Mouse (Mus musculus) kidney, embryonic 14.5 days (tissue): ENCODE results near the gene Tcf23. TPM values are rescaled to one million over a fixed set of nuclear protein-coding genes. Genes with fewer than 3 reads are reported as not detected.
A peak's percentile ranks its signal among the peaks of the same experiment; 100 is the strongest.

Source experiments
- ATAC-seq: fragments of 200-750 bp; cut with Nextera tagmentation; 2 replicates; pipeline ENCODE4 v1.8.0; 2017; ENCODE audit warnings: moderate number of reproducible peaks, mild to moderate bottlenecking, moderate TSS enrichment, moderate library complexity; ENCODE audit not compliant: low FRiP score, low TSS enrichment
- H3K27ac ChIP-seq: fragments of 300-500 bp; sonication (generic); 2 replicates; pipeline ENCODE4 v1.5.1; 2014; ENCODE audit warnings: low read depth, mild to moderate bottlenecking, low read length, moderate library complexity, mixed read lengths
- H3K27me3 ChIP-seq: fragments of 300-500 bp; sonication (generic); 2 replicates; pipeline ENCODE4 v1.6.1; 2014; ENCODE audit warnings: mild to moderate bottlenecking, low read length; ENCODE audit not compliant: control insufficient read depth, insufficient read depth
- H3K36me3 ChIP-seq: fragments of 300-500 bp; sonication (generic); 2 replicates; pipeline ENCODE4 v1.6.1; 2014; ENCODE audit warnings: low read length, mixed read lengths; ENCODE audit not compliant: control insufficient read depth, insufficient read depth
- H3K4me1 ChIP-seq: fragments of 300-500 bp; sonication (generic); 2 replicates; pipeline ENCODE4 v1.6.1; 2014; ENCODE audit warnings: low read length, mixed read lengths; ENCODE audit not compliant: control insufficient read depth, insufficient read depth
- H3K4me2 ChIP-seq: fragments of 300-500 bp; sonication (generic); replicated peaks from 2 replicates; pipeline ENCODE4 v1.6.1; 2014; ENCODE audit warnings: low read depth, mild to moderate bottlenecking, low read length
- H3K4me3 ChIP-seq: fragments of 300-500 bp; sonication (generic); 2 replicates; pipeline ENCODE4 v1.5.1; 2014; ENCODE audit warnings: mild to moderate bottlenecking, low read length
- H3K9ac ChIP-seq: fragments of 300-500 bp; sonication (generic); 2 replicates; pipeline ENCODE4 v1.6.1; 2014; ENCODE audit warnings: low read depth, mild to moderate bottlenecking, low read length, moderate library complexity
- H3K9me3 ChIP-seq: fragments of 300-500 bp; sonication (generic); 2 replicates; pipeline ENCODE4 v1.6.1; 2016; ENCODE audit warnings: low read length; ENCODE audit not compliant: control insufficient read depth
- WGBS: fragments of 180-500 bp; shearing (Covaris S2); extraction: QIAGEN DNeasy Blood & Tissue Kit; methylation state at CpG from one replicate; pipeline ENCODE4 v1.1.7; 2014; 5-methylcytosine and 5-hydroxymethylcytosine counted together
- polyA plus RNA-seq: library from polyadenylated mRNA; unstranded; fragments of >200 nt; fragmentation: Nextera tagmentation; extraction: Ambion mirVana; gene quantifications from 2 replicates; pipeline ENCODE4 v1.2.1, GENCODE M21; 2014

Tcf23 gene
- polyA plus RNA-seq, 1 experiment from 2014 or later = 0.83 TPM

DNA sequence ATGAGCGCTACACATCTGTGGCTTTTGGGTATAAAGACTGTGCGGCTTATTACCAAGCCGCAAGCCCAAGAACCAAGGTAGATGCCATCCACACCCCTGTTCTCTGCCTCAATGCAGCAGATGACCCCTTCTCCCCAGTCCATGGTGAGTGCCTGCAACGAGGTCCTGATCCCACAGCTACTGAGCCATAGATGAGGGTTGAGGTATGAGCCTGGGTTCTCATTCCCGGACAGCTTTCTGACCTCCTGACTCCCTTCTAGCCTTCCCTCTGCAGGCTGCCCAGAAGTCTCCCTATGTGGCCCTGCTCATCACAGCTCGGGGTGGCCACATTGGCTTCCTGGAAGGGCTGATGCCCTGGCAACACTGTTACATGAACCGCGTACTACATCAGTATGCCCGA is 13.9 kb upstream of the Tcf23 start:
- no peak for ATAC-seq
- H3K9ac ChIP-seq = no peak overlapping the region
- peaks cover 55% of the 10 kb centered on the region for H3K36me3 ChIP-seq
- no peak overlapping the region for H3K4me3 ChIP-seq
- H3K9me3 ChIP-seq = no peaks in the 10 kb centered on the region
- no peak overlapping the region for H3K4me2 ChIP-seq
- no peak overlapping the region for H3K27ac ChIP-seq
- H3K27me3 ChIP-seq = no peaks in the 10 kb centered on the region
- 93% methylated on average over 9 of the region's 9 CpGs for WGBS
- peaks cover 18% of the 10 kb centered on the region for H3K4me1 ChIP-seq

DNA sequence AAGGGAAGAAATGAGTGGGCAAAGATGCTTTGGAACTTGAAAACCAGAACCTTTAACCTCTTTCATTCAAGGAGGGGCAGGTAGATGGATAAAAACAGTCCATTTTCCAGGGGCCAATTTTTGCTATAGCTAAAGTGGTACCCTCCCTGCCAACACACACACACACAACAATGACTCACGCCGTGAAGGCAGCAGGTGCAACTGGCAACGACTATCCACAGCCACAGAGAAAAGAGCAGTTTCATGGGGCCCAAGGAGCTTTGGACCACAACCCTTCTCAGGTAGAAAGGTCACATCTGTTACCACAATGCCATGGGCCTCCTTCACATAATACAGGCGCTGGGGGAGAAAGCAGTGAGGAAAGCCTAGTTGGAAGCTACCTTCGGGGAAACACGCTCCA is 12.7 kb upstream of the Tcf23 start:
- H3K4me3 ChIP-seq = no peak overlapping the region
- 95% methylated on average over 6 of the region's 6 CpGs for WGBS
- no peak for ATAC-seq
- H3K9ac ChIP-seq = no peak overlapping the region
- no peak overlapping the region for H3K4me2 ChIP-seq
- H3K27me3 ChIP-seq = no peaks in the 10 kb centered on the region
- no peak overlapping the region for H3K27ac ChIP-seq
- no peaks in the 10 kb centered on the region for H3K9me3 ChIP-seq
- H3K36me3 ChIP-seq = peaks cover 55% of the 10 kb centered on the region
- peaks cover 18% of the 10 kb centered on the region for H3K4me1 ChIP-seq

DNA sequence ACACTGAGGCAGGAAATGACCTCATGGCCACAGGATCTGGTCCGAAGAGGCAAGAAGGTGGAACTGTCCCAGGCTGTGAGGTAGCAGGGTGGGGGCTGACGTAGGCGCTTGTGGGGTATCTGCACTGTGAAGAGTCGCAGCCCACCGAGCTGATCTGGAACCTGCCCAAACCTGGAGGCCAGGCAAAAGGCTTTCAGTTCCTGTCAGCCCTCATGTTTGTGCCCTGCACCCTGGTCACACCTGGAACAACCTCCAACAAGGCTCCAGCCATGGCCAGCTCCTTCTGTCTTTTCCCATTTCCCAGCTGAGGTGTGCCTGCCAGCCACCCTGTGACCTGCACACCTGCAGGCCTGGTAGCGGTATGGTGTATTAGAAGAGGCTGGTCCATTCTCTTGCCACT is 10.6 kb upstream of the Tcf23 start:
- 91% methylated on average over 6 of the region's 6 CpGs for WGBS
- H3K4me1 ChIP-seq = peaks cover 18% of the 10 kb centered on the region
- H3K4me2 ChIP-seq = no peak overlapping the region
- no peak for ATAC-seq
- no peaks in the 10 kb centered on the region for H3K9me3 ChIP-seq
- H3K36me3 ChIP-seq = peaks cover 46% of the 10 kb centered on the region
- H3K27ac ChIP-seq = no peak overlapping the region
- H3K27me3 ChIP-seq = no peaks in the 10 kb centered on the region
- H3K4me3 ChIP-seq = no peak overlapping the region
- peak overlapping the region; percentile 7; the same call in 1 of the 2 replicates for H3K9ac ChIP-seq

DNA sequence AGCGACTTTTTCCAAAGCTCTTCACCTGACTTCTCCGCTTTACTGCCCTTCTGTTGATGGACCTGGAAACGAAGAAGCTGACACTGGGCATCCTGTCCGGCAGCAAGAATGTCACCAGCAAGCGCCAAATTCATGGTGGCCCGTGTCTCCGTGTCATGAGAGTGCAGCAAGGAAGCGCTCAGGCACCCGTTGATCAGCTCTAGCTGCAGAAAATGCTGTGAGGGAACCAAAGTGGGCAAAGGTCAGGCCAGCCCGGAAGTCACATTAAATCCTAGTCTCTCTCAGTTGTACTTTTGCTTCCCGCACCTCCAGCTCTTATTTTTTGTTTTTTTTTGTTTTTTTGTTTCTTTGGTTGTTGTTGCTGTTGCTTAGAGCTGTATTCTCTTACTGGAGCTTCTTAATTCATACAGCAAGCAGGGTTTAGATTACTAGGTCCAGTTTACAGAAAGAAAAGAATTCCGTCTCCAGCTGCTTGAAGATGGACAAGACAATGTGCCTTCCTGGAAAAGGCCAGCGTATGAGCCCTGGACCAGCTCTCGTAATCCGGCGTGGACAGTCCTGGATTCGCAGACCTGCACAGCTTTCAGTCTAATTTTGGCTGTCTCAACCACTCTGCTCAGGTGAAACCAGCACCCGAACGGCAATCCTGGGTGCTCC is 9.1 kb upstream of the Tcf23 start:
- H3K4me1 ChIP-seq = peaks cover 18% of the 10 kb centered on the region
- H3K36me3 ChIP-seq = peaks cover 32% of the 10 kb centered on the region
- 27% methylated on average over 19 of the region's 19 CpGs for WGBS
- ATAC-seq = no peak
- peak overlapping the region; percentile 89; the same call in 1 of the 2 replicates for H3K27ac ChIP-seq
- peak overlapping the region; percentile 92 for H3K9ac ChIP-seq
- peak overlapping the region; percentile 88 for H3K4me2 ChIP-seq
- H3K9me3 ChIP-seq = no peaks in the 10 kb centered on the region
- H3K27me3 ChIP-seq = no peaks in the 10 kb centered on the region
- H3K4me3 ChIP-seq = peak overlapping the region; percentile 89

DNA sequence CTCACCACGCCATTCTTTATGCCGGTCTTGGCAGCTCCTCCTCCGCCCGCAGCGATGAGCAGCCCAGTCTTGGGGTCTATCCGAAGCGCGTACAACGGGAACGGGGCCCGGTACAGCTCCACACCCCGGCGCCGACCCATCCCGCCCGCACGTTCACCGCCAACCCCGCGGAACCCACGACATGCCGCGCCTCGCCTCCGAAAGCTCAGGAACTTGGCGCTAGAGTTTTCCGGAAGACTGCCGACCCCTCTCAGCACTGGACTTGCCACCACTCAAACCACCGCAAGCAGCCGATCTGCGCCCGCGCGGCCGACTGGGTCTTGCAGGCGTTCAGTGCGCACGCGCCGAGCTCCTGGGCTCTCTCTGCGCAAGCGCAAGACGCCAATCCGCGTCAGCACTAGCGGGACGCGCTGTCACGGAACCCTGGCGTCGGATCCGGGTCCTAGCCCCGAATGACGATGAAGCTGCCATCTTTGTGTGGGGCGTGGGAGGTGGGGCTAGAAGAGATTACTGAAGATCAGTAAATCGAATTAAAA is 8.4 kb upstream of the Tcf23 start, which contains the start of gene Preb:
TSS of gene Preb (minus strand) at position 396 of the 536 bp plus-strand sequence.
- Histone ChIP-seq H3K27ac (peak within 1 kb of the TSS; percentile 89), H3K4me2 (peak within 1 kb of the TSS; percentile 88), H3K9me3 (no peaks in the 10 kb centered on the region), H3K36me3 (peaks cover 25% of the 10 kb centered on the region), H3K9ac (peak within 1 kb of the TSS; percentile 92), H3K4me3 (peak within 1 kb of the TSS; percentile 89), H3K27me3 (no peaks in the 10 kb centered on the region), H3K4me1 (peaks cover 18% of the 10 kb centered on the region)
- under 1% methylated on average over 56 of the region's 56 CpGs for WGBS
- peak; percentile 94 for ATAC-seq

DNA sequence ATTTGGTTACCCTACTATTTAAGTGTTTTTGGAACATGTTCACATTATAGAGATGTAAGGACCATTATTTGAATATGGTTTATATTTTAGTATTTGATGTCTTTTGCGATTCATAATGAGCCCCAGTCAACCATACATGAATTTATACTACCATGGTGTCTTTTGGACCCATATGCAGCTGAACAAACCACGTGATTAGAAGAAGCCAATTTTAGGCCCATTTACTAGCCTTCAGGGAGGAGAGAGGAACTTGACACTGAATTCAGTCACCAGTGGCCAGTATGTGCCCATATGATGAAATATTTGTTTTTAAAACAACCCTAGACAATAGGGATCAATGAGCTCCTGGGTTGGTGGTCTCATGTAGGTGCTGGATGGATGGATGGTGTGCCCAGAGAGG is 7.6 kb upstream of the Tcf23 start:
- H3K36me3 ChIP-seq = peaks cover 17% of the 10 kb centered on the region
- H3K27ac ChIP-seq = no peak overlapping the region; the same call in 1 of the 2 replicates
- H3K27me3 ChIP-seq = no peaks in the 10 kb centered on the region
- ATAC-seq = no peak
- H3K4me1 ChIP-seq = peaks cover 18% of the 10 kb centered on the region
- peak overlapping the region; percentile 88 for H3K4me2 ChIP-seq
- peak overlapping the region; percentile 89 for H3K4me3 ChIP-seq
- 0 out of 2 replicates have a peak overlapping the region, but pooled peaks have one; percentile 25 for H3K9ac ChIP-seq
- H3K9me3 ChIP-seq = no peaks in the 10 kb centered on the region
- WGBS = 92% methylated on average over 2 of the region's 2 CpGs

DNA sequence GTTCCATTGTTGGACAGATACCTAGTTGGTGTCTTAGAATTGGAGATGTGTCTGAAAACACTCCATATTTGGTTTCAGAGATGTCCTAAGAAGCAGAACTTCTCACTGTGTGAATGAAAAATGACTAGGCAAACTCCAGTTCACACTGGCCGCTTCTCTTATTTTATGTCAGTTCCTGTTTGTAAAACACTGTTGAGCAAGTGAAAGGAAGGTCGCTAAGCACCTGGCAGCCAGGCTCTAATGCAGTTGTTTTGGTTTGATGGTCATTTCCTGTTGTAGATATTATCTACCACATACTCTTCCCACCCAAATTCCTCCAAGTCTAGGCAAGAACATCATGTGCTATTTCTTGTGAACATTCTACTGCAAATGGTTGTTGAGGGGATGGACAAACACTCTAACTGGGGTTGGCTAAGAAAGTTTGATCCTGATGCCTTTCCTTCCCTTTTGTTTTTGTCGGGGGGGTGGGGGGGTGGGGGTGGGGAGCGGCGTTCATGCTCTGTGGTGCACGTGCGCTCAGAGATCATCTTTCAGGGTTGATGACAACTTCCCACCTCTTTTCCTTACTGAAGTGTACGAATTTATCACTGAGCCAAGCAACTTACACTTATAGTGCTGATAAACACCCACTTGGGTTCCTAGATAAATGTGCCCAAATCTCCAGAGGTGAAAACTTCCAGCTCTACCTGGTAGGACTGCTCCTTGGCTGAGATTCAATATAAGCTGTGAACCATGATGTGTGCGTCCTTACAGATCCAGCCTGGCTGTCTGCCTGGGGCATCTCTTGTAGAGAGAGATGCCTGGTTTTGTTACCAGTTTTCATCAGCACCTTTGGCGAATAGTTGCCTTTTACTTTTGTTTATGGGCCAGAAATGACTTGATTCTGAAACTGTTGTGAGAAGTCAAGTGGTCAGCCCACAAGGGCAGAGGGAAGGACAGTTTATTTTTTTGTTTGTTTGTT is 6.6 kb upstream of the Tcf23 start:
- H3K4me2 ChIP-seq = no peak overlapping the region
- H3K27me3 ChIP-seq = no peaks in the 10 kb centered on the region
- WGBS = 61% methylated on average over 10 of the region's 10 CpGs
- H3K9me3 ChIP-seq = no peaks in the 10 kb centered on the region
- H3K4me3 ChIP-seq = no peak overlapping the region
- no peak for ATAC-seq
- H3K36me3 ChIP-seq = peaks cover 14% of the 10 kb centered on the region; the same call in 1 of the 2 replicates
- no peak overlapping the region for H3K9ac ChIP-seq
- peaks cover 18% of the 10 kb centered on the region for H3K4me1 ChIP-seq
- no peak overlapping the region; the same call in 1 of the 2 replicates for H3K27ac ChIP-seq

DNA sequence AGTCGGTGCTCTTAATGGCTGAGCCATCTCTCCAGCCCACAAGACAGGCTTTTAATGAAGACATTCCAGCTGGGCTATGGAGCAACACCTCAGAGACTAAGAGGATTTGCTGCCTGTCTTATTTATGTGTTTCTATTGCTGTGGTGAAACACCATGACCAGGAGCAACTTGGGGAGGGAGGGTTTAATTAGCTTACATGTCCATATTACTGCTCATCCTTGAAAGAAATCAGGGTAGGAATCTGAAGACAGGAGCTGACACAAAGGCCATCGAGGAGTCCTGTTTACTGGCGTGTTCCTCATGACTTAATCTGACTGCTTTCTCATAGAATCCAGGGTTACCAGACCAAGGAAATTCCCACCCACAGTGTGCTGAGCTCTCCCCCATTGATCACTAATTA is 4.5 kb upstream of the Tcf23 start:
- Histone ChIP-seq H3K4me2 (no peak overlapping the region), H3K9ac (no peak overlapping the region), H3K27me3 (no peaks in the 10 kb centered on the region), H3K27ac (no peak overlapping the region), H3K4me1 (peaks cover 8% of the 10 kb centered on the region; the same call in 1 of the 2 replicates), H3K9me3 (no peaks in the 10 kb centered on the region), H3K36me3 (no peaks in the 10 kb centered on the region), H3K4me3 (no peak overlapping the region)
- WGBS = 44% methylated on average over 3 of the region's 3 CpGs
- no peak for ATAC-seq
